Mouse (Mus musculus) cerebellum, adult (tissue): ENCODE measurements around the gene Skap1.
"Not testable (repeated sequence)": the region's sequence is repeated elsewhere in the genome, so short reads cannot be mapped to it uniquely, and the experiment has no call there.

Source experiments
- ATAC-seq: cut with Nextera tagmentation; 2 replicates; pipeline ENCODE4 v1.9.2; 2017; ENCODE audit warnings: mild to moderate bottlenecking, moderate library complexity, mixed read lengths; ENCODE audit not compliant: insufficient number of reproducible peaks, low FRiP score, low TSS enrichment

Gene Skap1

GRCm38 (mm10) chr11:96685381-96685780 lies 221.0 kb downstream of the Skap1 start:
- no peak for ATAC-seq

- no peak for ATAC-seq
These were observed 222.4 kb downstream of the Skap1 start for GRCm38 (mm10) chr11:96686713-96687280.

GRCm38 (mm10) chr11:96692250-96692649 lies 227.9 kb downstream of the Skap1 start:
- no peak for ATAC-seq

- no peak for ATAC-seq
These were observed 229.0 kb downstream of the Skap1 start for GRCm38 (mm10) chr11:96693360-96693759.

GRCm38 (mm10) chr11:96694774-96695173 lies 230.4 kb downstream of the Skap1 start:
- ATAC-seq, result no peak

GRCm38 (mm10) chr11:96696168-96696727 lies 231.9 kb downstream of the Skap1 start:
- no peak for ATAC-seq

- no peak for ATAC-seq
These were observed 232.6 kb downstream of the Skap1 start for GRCm38 (mm10) chr11:96696842-96697455.

- no peak for ATAC-seq
These were observed 233.1 kb downstream of the Skap1 start for GRCm38 (mm10) chr11:96697467-96697866.

GRCm38 (mm10) chr11:96703813-96704212 lies 239.4 kb downstream of the Skap1 start:
- ATAC-seq, result no peak

- no peak for ATAC-seq
These were observed 246.9 kb downstream of the Skap1 start for GRCm38 (mm10) chr11:96711268-96711667.

- ATAC-seq, result no peak
These were observed 247.3 kb downstream of the Skap1 start for GRCm38 (mm10) chr11:96711670-96712069.

GRCm38 (mm10) chr11:96713210-96714005 lies 249.0 kb downstream of the Skap1 start:
- no peak for ATAC-seq

- ATAC-seq, result no peak
These were observed 249.6 kb downstream of the Skap1 start for GRCm38 (mm10) chr11:96714011-96714410.

GRCm38 (mm10) chr11:96715168-96715567 lies 250.8 kb downstream of the Skap1 start:
- not testable (repeated sequence) for ATAC-seq

GRCm38 (mm10) chr11:96718609-96719008 lies 254.2 kb downstream of the Skap1 start:
- ATAC-seq, result no peak

GRCm38 (mm10) chr11:96725833-96726232 lies 261.4 kb downstream of the Skap1 start:
- no peak for ATAC-seq

GRCm38 (mm10) chr11:96728577-96728976 lies 264.2 kb downstream of the Skap1 start:
- no peak for ATAC-seq

GRCm38 (mm10) chr11:96729462-96729861 lies 265.1 kb downstream of the Skap1 start:
- ATAC-seq, result no peak

- no peak for ATAC-seq
These were observed 265.9 kb downstream of the Skap1 start for GRCm38 (mm10) chr11:96730327-96730726.

- ATAC-seq, result no peak
These were observed 268.3 kb downstream of the Skap1 start for GRCm38 (mm10) chr11:96732657-96733056.

- peak; percentile 58; the same call in 1 of the 2 replicates for ATAC-seq
These were observed 271.5 kb downstream of the Skap1 start for GRCm38 (mm10) chr11:96735908-96736307.
